Mouse (Mus musculus) cerebellum, postnatal 10 days (tissue): ENCODE measurements around the gene Col2a1.

Experiments
- DNase-seq, 2 experiments: peaks; one replicate each; pipeline ENCODE4 v3.0.0; 2021; ENCODE audit warnings: mixed read lengths in 2 of 2

Gene Col2a1

GRCm38 (mm10) chr15:97956416-97956815, 48.1 kb downstream of the Col2a1 start:
- DNase-seq, result no peak

DNA sequence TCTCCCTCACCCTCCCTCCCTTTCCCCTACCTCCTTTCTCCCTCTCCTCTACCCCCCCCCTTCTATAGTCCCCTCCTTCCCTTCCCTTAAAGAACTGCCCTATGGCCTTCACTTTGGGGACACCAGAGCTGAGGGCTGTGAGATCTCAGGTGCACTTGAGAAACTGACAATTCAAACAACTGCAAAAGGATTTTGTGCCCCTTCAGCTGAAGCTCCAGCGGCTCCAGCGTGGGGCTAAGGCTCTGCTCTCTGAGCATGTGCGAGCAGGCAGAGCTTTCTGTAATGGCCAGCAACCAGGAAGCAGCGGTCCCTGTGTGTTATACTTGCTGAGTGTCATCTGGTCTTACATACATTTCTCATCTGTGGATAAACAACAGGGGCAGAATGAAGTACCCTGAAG, 48.8 kb downstream of the Col2a1 start:
- DNase-seq, result no peak

- no peak for DNase-seq
Measured at GRCm38 (mm10) chr15:97955286-97955685, 49.2 kb downstream of the Col2a1 start.

DNA sequence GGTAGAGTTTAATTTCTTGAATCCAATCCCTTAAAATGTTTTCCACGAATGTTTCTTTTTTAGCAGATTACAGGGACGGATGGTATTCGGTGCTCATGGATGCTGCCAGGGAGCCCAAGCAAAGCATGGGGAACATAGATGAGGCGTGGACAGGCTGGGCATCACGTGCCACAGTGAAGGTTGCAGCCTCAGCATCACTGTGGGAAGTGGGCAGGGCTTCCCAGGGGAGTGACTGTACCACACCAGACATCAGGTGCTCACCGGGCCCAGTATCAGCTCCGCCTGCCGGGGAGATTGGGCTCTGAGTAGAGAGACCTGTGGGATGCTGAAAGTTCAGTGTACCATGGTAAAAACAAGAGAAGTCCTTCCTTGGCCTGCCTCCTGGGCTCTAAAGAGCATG, 49.8 kb downstream of the Col2a1 start:
- no peak for DNase-seq

DNA sequence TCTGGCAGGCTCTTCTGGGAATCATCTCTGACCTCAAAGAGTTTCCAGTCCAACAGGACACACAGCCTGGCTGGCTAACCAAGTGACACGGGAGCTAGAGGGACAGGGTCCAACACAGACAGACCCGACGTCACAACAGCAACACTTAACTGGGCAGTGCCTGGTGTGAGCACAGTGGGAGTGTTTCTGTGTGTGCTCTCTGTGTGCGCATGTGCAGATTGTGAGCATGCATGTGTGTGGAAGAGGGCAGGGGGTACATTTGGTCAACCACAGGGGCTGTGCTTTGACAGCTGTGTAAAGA, 51.7 kb downstream of the Col2a1 start:
- DNase-seq, result peak in 1 of 2 experiments; percentile 25

DNA sequence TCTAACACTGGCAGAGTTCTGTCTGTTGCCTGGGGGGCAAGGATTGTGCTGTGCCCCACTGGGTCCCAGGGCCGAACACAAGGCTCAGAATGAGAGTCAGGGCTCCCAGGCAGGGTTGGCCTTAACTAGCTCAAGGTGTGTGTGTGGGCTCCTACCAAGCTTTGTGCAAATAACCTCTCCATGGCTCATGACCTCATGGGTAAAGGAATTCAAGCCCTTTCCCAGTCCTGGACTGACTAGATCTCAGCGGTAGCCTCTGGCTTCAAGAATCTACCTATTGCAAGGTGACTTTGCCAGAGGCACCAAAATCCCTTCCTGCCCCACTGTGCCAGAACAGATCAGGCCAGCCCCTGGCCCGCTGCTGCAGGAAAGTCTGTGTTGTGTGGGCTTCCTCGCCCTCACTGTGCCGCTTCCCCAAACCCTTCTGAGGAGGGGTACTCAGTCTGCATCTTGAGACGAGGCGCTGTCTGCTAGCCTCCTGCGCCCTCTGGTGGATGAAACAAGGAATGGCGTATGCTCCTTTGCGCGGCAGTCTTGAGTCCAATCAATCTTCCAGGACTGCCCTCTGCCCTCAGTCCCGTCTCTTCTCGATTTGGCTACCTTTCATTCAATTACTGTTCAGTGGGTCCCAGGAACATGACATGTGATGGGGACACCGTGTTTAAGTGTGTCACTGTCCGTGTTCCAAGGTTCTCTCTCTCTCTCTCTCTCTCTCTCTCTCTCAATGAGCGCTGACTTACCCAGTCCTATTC, 52.2 kb downstream of the Col2a1 start:
- peak; percentile 86 to 90 for DNase-seq

- DNase-seq, result no peak
Measured at GRCm38 (mm10) chr15:97950240-97950639, 54.3 kb downstream of the Col2a1 start.

DNA sequence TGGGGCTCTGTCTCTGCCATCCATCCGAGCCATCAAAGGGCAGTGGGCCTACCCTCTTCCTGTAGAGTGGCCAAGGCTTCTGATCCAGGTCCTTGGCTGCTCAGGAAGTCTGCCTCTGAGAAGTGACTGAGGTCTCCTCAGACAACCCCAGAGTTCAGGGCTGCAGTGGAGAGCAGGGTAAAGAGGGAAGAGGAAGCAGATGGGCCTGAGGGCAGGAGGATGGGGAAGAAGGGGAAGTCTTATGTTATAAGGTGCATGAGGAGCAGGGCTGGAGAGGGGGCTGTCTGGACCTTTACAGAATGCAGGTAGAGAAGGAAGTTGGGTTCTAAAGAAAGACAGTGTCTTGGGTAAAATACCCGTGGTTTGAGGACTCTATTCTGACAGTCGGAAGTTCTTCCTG, 54.8 kb downstream of the Col2a1 start:
- DNase-seq, result no peak

DNA sequence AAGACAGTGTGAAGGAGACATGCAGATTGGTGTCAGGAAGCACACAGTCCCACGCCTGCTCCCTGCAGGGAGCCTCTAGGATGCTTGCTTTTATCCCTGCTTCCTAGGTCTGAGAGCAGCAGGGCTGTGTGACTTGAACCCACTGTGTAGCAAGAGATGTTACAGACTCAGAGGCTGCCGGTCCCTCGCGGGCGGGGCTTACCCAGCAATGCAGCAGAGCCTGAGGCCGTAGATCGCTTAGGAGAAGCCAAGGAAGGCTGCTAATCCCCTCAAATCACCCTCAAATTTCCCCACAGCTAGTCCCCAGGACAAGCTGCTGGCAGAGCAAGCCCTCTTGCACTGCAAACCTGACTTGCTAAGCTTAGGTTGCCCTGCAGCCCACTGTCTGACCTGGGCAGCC, 55.8 kb downstream of the Col2a1 start:
- no peak for DNase-seq

- no peak for DNase-seq
Measured at GRCm38 (mm10) chr15:97945656-97946315, 58.7 kb downstream of the Col2a1 start.

- no peak for DNase-seq
Measured at GRCm38 (mm10) chr15:97944919-97945574, 59.4 kb downstream of the Col2a1 start.

GRCm38 (mm10) chr15:97943356-97943755, 61.1 kb downstream of the Col2a1 start:
- DNase-seq, result no peak

DNA sequence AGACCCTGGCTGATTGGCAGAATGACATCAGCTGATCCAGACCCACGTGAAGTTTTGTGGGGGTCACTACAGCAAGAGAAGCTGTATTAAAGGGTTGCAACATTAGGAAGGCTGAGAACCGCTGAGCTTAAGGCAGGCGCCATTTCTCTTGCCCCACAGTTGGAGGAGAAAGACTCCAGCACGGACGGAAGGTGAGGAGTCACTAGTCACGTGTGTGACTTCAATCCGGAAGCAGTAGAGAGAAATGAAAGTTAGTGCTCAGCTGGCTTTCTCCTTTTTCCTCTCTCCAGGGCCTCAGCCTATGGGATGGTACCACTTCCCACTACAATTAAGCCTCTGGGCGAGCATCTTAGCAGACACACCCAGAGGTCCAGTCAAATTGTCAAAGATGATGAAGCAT, 62.0 kb downstream of the Col2a1 start:
- no peak for DNase-seq

DNA sequence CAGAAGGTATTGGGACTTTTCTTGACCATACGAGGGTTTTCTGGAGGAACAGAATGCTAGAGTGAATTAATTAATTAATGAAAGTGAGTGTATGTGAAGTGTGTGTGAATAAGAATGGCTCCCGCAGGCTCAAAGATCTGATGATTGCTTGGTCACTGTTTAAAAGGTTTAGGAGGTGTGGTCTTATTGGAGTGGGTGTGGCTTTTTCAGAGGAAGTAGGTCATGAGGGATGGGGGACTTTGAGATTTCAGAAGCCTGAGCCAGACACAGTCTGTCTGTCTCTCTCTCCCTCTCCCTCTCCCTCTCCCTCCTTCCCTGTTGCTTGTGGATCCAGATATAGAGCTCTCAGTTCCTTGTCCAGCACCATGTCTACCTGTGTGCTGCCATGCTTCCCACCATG, 63.2 kb downstream of the Col2a1 start:
- DNase-seq, result no peak

DNA sequence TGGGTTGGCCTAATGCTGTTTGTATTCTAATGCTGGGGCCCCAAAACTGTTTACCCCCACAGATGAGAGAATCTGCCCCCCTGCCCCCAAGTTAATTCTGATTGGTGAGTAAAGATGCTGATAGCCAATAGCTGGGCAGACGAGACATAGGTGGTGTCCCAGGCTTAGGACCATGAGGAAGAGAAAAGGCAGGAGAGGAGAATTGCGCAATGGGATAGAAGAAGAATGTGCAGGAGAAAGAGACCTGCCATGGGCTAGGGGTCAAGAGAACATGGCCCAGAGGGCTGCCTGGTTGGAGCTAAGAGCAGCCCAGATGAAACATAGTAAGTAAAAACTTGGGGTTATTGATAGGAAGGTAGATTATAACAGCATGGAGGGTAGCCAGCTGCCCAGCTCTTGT, 64.4 kb downstream of the Col2a1 start:
- no peak for DNase-seq

GRCm38 (mm10) chr15:97938580-97938979, 65.9 kb downstream of the Col2a1 start:
- DNase-seq, result peak in 1 of 2 experiments; percentile 37

DNA sequence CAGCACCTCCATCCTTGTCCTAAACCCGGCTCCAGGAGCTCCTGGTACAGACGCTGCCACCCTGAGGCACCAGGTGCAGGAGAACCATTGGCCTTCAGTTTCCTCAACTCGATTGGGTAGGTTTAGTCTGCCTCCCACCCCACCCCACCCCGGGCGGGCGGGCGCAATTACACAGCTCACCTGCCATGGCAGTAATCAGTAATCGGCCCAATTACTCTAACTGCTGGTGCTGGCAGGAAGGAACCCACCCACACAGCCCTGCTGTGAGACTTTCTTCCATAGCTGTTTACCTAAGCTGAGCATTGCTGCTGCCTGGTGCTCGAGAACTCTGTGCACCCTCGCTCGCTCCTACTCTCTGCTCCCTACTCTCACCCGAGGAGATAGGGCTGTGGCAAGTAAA, 72.1 kb downstream of the Col2a1 start:
- no peak for DNase-seq

- DNase-seq, result no peak
Measured at GRCm38 (mm10) chr15:97929259-97929824, 75.2 kb downstream of the Col2a1 start.

GRCm38 (mm10) chr15:97927821-97928220, 76.7 kb downstream of the Col2a1 start:
- no peak for DNase-seq

DNA sequence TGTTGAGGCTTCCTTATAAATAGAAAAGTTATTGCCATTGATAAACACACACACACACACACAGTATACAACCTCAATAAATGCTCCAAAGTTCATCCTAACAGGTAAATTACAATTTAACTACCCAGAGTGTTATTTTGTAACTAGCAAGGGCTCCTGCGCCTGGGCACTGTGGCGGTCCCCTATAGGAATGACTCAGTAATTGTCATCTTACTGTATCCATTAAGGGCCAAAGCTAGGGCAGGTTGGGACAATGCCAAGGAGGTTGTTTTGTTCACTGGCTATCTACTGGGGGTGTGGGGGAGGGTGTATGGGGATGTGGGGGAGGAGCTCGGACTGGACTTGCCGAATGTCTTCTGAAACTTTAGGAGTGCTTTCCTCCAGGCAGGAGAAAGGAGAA, 77.5 kb downstream of the Col2a1 start:
- DNase-seq, result no peak
